Mouse (Mus musculus) retina, adult 2 months (tissue): ENCODE results near the gene Misp.

Experiments used
- DNase-seq: peaks from one replicate; pipeline ENCODE4 v3.0.0-alpha.2; 2012; ENCODE audit warnings: low read depth, low spot score

Misp gene

DNA sequence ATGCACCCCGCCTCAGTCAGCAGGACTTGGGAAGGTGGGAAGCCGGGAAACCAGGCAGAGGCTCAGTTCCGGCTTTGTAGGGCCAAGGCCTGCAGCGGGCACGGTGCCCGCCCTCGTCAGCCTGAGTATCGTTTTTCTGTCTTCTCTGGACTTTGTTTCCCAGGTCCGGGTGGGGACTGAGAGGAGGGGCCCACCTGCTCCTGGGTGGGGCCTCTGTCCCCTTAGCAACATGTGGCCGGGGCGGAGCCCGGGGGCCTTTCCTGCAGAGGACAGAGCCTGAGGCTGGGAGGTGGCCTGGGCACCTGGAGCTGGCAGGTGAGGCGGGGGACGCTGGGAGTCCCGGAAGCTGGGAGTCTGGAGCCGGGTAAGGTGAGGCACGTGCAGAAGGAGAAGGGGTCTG is 1.6 kb downstream of the Misp start:
- DNase-seq: no peak

DNA sequence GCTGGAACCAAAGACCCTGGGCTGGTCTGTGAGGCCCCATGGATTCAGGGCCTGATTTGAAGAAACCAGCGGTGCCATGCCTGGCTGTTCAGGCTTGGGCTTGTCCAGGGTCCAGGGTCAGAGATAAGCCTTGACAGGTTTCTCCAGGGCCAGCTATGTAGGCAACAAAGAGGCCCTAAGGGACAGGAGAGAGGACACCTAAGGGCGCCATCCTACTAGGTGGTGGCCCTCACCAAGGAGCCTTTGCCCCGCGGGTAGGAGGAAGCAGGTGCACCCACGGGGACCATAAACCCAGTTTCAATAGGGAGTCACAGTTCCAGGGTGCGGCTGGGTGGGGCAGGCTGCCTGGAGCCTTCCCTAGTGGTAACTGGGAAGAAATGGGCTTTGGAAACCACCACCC is 2.2 kb downstream of the Misp start:
- no peak for DNase-seq

DNA sequence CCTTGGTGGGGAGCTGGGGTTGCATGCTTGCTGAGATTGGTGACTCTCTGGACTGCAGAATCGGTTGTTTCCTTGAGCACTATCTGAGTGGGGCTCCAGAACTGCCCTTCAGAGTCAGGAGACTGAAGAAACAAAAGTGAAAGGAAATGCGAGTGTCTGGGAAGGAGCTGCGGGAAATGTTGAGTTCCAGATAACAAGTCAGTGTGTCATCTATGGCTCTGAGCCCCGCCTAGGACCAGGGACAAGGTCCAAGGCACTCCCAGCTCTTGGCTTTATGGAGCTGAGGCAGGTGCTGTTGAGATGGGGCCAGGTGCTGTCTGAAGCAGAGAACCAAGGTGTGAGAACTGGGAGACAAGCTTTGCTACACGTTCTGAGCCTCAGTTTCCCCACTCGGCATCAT is 3.6 kb downstream of the Misp start:
- DNase-seq: no peak

DNA sequence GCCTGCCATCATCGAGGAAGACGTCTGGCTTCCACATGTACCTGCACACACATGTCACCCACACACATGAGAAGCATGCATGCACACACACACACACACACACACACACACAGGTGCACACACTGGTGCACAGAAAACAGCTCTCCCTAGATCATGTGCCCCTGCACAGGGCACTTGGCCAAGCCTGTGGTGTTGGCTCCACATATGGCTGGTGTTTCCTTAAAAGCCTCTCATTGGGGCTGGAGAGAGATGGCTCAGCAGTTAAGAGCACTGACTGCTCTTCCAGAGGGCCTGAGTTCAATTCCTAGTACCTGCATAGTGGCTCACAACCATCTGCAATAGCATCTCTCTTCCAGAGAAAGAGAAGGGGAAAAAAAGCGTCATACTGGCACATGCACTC is 10.8 kb downstream of the Misp start:
- DNase-seq: no peak

DNA sequence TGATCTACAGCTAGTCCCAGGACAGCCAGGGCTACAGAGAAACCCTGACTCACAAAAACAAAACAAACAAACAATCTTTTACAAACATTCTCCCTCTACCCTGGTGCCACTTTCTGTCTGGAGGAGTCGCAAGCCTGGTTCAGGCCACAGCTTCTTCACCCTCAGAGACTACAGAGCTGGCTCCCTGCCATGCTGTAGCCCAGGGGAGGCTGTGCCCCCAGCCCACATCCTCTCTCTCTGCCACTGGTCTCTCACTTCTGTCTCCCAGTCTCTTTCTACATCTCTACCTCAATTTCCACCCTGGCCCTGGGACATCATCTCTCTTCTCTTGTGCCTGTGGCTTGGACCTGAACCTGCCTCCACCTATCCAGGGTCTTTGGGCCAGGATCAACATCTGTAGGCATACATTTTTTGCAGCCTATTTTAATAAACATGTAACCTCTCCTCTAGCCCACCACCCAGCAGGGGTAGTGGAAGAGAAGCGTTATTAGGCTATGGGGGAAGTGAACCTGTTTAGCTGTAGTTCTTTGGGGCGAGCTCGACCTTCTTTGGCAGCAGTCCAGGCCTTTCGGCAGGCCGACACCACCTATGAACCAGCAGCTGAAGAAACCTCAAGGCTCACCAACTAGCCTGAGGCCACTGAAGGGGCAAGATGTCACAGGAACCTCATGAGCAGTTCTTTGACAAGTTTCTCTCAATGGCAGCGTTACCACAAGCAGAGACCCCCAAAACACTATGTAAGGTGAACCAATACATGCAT is 11.4 kb downstream of the Misp start:
- no peak for DNase-seq

DNA sequence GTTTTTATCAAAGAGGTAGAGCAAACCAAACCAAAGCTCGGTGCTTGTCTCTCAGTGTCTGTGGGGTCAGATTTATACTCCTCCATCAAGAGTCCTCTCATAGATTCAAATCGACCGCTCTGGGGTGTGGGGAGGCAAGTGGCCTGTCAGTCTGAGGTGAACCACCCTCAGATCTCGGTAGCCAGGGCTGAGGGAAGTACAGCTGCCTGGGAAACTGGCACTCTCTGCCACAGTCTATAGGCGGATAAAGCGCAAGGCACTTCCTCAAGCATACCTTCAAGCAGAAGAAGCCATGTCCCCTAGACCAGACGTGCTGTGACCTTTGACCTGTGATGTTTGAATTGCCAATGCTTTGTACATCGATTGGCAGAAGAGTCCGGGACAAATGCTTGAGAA is 12.0 kb downstream of the Misp start:
- no peak for DNase-seq

DNA sequence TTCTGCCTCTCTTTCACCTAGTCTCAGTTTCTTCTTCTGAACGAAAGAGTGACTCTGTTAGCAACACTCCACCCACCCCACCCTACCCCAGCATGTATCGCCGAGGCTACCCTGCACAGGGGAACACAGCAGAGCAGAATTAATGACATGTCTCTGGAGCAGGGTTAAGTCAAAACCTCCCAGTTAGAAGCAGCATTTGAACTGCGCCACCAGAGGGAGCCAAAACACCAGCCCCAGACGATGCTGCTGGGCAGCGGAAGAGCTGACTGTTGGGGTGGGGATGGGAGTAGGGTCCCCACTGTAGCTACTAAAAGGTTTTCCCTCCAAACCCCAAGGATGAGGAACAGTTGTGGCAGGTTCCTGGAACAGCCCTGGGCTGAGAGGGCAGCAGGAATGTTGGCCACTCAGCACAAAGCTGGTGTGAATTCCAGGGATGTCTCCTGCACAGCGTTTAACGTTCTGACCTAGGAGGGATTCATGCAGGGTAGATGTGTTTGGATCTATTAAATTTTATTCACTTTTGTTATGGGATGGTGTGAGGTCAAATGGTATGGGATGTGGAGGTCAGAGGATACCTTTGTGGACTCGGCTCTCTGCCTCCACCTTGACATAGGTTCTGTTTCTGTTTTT is 14.1 kb downstream of the Misp start:
- DNase-seq: peak; percentile 51

DNA sequence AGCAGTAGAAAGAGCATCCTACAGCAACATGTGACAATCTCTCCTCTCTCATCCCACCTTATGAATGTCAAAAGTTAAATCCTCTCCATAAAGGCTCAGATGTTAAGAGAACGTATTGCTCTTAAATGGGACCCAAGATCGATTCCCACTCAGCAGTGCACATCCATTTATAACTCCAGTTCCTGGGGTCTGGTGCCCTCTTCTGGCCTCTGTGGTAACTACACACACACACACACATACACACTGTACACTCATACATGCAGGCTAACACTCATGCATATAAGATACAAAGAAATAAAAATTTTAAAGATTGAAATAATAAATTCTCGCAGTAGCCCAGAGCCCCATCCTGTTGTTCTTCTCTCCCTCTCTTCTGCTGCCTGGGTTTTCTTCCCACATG is 16.1 kb downstream of the Misp start:
- no peak for DNase-seq

DNA sequence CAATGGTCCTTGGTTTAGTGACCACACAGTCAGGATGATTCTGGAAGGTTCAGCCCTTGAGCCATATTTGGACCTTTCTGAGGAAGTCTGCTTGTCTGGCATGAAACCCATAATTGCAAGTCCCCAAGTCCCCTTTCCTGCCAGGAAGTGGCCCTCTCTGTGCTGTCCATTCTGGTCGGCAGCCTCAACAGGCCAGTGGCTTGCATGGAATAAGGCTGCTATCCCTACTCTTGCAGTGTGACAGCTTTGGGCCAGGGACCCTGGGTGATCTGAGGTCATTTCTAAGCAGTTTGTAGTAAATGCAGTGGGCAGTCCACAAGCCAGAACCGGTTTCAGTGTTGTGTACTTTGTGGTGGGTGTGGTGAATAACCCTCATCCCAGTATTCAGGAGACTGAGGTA is 17.4 kb downstream of the Misp start:
- DNase-seq: no peak

DNA sequence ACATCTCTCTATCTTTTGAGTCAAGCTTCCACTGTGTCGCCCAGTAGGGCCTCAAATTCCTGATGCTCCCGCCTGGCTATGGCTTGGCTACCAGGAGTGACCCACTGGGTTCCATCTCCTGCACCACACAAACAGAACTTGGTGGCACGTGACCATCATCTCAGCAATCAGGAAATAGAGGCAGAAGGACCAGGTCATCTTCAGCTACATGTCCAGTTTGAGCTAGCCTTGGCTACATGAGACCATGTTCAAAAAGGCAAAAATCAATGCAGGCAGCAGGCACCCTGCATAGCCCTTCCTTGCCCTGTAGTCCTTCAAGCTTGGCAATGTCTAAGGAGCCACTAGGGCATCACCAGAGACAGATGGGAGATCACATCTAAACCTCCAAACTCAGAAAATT is 19.3 kb downstream of the Misp start:
- no peak for DNase-seq

DNA sequence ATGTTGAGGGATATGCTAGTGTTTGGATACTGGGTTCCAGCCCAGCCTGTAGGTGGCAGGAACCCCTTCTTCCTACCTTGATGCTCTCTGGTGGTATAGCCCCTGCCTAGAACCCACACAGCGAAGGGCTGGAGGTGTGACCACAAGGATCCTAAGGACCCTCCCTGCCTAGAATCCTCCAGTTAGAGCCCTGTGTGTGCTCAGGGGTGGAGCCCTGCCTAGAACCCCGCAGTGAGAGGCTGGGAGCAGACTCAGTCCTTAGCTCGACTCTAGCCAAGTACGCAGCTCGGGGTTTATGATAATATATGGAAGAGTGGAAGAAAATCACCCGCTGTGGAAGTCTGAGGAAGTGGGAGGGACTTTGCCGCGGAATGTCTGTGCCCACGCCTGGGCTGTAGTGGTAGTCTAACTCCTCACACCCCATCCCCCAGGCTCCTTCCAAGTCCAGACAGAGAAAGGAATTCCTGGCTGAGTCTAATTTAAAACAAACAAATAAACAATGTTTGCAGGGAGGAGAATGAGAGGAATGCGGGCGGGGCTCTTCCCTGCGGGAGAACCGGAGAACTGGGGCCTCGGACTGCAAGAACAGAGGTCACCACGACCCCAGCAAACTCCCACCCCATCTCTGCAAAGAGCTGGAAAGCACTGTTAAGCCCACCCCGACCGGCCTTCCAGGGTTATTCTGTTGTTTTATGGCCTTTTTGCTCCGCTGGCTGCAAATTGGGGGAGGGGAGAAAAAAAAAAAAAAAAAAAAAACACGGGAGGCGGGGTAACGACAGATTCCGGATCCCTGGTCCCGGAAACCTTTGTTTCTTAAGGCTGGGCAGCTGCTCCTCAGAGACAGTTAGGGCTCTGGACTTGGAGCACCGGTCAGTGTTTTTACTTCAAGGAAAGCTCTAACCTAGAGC is 20.1 kb downstream of the Misp start:
- DNase-seq: no peak

DNA sequence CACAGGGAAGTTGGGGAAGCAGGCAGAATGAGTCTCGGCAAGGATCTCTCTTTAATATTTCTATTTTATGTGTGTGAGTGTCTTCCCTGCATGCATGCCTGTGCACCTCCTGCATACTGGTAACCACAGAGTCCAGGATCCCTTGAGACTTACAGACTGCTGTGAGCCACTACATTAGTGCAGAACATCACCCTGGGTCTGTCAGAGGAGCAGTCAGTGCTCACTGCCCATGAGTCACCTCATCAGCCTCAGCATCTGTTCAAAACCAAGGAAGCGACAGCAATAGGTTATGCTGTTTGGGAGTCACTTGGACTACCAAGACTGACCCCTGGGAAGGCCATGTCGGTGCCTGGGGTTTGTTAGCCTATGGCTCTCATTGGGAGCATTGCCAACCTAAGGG is 21.5 kb downstream of the Misp start:
- no peak for DNase-seq

DNA sequence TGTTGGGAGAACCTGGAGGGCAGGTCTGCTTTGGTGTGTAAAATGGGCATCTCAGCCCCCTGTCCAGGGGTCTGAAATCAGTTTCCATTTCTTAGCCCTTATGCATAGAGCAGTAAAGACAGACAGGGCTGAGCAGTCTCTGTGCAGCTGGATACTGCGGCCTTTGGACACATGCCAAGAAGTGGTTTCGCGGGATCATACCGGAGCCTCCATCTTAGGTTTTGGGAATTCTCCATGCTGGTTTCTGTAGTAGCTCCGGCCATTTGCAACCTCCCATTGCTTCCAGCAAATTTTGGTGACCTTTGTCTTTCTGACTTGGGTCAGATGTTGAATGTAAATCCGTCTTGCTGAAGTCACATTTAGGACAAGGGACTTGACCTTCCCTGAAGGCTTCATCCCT is 22.7 kb downstream of the Misp start:
- no peak for DNase-seq

DNA sequence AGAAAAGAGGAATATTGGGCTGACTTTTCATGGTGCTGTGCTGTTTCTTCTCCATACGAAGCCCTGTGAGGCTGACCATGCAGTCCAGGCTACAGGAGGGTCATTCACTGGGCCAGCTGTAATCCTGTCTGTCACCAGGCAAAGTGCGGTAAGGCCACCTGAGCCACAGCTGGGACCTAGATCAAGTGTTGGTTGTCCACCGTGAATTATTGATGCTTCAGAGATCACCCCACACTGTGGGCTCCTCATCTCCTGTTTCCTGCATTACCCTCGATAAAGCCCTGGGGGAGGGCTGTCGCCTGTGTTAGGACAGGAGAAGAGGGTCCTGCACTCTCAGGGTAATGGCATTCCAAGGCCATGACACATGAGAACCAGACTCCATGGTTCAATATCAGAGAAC is 25.8 kb downstream of the Misp start:
- no peak for DNase-seq

DNA sequence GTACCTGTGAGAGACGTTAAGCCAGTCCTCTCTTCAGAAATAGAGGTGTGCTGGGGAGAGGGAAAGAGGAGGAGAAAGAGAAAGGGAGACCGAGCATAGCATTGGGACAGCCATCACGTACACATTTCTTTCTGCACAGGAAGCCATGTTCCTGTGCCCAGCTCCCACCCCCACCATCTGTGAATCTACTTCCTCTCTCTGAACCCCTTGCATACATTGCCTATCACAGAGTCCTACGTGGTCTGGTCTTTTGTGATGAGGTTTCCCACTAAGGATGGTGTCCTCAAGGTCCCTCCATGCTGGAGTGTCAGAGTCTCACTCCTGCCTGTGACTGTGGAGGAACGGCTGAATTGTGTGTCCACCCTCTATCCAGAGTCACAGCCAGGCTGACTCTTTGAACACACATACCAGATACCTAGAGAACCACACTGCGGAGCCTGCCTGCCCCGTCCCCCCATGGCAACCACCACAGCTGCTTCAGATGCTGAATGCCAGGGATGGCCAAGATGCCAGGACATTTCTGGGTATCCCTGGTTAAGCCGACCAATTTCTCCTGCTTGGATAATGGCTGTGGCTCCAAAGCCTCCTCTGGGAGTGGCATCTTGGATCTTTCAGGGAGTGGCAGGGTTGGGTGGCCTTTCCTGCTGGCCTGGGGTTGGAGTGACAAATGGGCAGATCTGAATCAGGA is 29.3 kb downstream of the Misp start:
- DNase-seq: no peak

DNA sequence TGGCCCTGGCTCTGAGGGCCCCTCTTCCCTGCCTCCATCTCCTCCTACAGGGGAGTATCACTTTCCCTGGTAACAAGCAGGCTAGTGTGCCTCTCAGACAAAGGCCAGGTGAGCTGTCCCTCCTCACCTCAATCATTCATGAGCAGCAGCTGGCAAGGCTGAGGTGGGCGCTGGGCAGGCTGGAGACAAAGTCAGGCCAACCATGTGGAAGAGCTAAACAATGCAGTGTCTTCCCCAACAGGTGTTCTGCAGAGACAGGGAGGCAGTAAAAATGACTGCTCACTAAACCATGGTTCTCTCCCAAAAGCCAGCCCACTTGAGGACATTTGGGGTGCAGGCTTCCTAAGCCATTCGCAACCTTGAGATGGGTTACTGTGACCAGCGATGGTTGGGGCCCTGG is 30.9 kb downstream of the Misp start:
- no peak for DNase-seq

DNA sequence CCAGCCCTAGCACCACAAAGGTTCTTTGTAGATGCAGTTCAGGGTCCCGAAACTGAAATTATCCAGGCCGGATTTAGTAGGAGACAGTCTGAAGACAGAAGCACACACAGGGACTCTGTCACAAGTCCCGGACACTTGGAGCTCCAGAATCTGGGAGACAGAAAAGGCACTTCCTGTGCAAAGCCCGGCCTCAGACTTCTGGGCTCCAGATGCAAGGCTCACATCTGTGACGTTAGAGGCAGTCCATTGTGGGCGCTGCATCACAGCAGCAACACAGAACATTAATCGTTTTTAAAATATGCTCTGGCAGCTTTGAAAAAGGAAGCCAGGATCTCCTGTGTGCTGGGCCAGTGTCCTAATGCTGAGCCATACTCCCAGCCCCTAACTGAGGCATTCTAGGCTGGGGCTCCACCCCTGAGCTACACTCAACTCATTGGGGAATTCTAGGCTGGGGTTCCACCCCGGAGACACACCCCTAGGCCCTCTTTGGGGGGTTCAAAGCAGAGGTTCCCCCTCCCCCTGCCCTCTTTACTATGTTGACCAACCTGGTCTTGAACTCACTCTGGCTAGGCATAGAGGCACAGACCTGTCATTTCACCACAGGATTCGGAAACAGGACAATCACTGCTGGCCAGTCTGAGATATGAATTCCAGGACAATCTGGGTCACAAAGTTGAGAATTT is 31.5 kb downstream of the Misp start:
- DNase-seq: no peak

DNA sequence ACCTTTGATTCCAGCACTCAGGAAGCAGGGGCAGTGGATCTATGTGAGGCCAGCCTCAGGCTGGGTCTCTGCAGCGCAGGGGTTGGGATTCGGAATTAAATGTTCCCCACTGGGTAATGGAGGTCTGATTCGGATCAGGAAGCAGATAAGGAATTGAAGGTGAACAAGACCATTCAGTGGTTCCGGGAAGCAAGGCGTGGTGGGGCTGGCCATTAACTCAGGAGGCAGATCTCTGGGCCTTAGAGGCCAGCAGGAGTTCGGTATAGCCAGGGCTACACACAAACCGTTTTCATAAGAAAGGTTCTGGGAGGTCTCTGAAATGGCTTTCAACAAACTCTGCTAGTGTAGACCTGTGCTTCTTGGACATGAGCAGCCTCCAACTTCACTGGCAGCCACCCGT is 32.0 kb downstream of the Misp start:
- DNase-seq: no peak

DNA sequence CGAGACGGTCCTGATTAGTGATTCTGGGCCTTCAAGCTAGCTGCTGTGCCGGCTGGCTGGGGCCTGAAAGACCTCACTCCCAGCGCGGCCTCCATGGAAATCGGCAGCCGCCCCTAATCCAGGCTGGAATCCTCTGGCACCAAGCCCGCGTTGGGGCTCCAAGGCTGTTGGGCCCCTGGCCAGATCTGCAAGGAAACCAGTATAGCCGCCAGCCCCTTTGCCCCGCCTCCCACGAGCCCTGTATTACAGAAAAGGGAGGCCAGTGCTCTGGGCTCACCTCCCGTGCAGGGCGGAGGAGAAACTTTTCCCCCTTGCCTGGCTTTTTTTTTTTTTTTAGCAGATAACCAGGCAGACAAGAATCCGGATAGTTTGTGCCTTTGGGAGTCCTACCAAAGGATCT is 32.6 kb downstream of the Misp start:
- no peak for DNase-seq

DNA sequence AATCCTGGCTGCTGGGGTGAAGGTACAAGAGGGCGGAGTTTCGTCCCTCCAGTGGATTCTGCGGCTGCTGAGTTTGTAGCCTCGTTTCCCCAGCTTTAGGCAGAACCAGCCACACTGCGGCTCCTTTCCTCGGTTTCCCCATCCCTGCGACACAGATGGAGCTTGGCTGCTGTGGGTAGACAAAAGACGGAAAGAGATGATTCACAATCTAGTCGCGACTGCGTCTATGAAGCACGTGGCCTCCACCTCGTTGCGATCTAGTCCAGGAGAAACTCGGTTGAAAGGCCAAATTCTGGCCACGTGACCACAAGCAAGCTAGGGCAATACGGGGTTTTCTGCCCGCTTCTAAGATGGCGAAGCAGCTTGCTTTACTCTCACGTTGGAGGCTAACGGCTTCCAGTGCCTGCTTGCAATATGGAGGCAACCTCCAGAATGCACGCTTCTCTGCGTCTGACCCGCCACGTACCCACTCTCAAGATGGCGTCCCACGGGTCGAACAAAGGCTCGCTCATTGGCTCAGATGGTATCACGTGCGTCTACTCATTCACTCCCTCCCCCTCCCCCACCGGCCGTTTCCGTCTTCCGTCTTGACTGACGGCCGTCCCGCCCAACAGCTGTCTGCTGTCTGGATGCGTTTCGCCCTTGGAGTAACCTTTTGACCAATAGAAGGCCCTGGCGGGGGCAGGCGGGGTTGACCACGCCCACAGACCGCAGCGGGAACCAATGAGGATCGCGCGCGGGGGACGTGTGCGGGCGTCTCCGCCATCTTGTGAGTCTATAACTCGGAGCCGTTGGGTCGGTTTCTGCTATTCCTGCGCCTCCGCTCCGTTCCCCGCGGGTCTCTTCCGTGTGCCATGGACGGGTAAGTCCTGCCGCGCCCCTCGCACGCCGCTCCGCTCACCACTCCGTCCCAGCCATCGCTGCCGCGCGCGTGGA is 33.3 kb downstream of the Misp start, which contains the start of gene Ptbp1:
Gene Ptbp1, plus strand, starts transcription at position 568 of the 936 bp plus-strand sequence.
- DNase-seq: peak; percentile 100
